Mouse (Mus musculus) bone marrow, adult 2 months (tissue): ENCODE measurements around the gene Gm12355.

Source experiments
- CTCF ChIP-seq: fragments of 200-500 bp; IDR thresholded peaks from 2 replicates; pipeline ENCODE4 v1.5.1; 2011; ENCODE audit warnings: low read length, control low read depth; ENCODE audit not compliant: control insufficient read depth, insufficient read depth
- POLR2A ChIP-seq: fragments of 200-500 bp; IDR thresholded peaks from 2 replicates; pipeline ENCODE4 v1.6.1; 2011; ENCODE audit warnings: low read depth, mild to moderate bottlenecking, control low read depth, low read length, borderline replicate concordance; ENCODE audit not compliant: control insufficient read depth

- TF ChIP-seq CTCF = no peak
- TF ChIP-seq POLR2A = no peak
These were observed 12.0 kb upstream of the Gm12355 start for GRCm38 (mm10) chr11:98637501-98637900.
